Mouse (Mus musculus): Measurements from ENCODE around the gene Zfp777. TPM values are rescaled to one million over a fixed set of nuclear protein-coding genes. Genes with fewer than 3 reads are reported as not detected.

Zfp777 gene
- polyA plus RNA-seq (2015; fragmentation: Nextera tagmentation; extraction: Ambion mirVana) = 1.5 and 1.6 TPM in 2 replicates

DNA sequence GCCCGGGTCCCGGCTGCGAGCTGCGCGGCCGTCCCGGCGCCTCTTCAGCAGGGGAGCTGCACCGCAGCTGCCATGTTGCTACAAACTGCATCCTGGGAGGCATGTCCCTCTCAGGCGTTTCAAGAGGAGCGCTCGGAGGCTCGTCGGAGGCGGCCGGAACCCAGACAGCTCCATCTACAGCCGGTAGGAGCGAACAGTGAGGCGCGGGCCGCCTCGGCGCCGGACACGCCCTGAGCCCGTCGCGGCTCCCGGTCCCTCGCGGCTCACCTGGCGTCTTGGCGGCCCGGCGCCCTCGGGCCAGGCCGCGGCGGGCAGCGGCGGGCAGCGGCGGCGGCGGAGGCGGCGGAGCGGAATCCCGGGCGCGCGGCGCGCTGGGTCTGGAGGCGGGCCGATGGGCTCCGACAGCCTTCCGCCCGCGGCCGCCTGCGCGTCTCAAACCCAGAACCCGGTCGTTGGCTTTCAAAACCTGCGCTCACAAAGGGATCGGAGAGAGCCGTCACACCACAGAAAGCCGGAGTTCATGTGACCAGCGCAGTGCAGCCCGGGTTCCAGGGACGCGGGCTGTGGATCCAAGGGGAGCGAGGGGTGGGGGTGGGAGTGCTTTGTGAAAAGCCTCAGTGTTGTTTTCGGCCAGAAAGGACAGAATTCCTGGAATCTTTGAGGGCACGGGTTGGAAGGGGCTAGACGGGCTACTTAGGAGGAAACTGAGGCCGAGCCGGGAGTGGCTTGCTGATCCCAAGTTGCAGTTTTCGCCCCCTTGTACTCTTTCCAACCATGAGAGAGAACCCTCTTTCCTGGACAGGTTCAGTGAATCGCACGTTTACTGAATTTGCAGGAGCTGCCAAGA, at the start of gene Zfp777:
TSS of gene Zfp777 (minus strand) at position 486 of the 847 bp plus-strand sequence.
- H3K27ac ChIP-seq (ENCODE audit: low read length) = peak within 1 kb of the TSS; percentile 76
- H3K4me3 ChIP-seq (ENCODE audit: low read depth, low read length) = peak within 1 kb of the TSS; percentile 77
- under 1% methylated on average over 75 of the region's 82 CpGs for WGBS (ENCODE audit: insufficient replicate concordance)
- H3K4me2 ChIP-seq (ENCODE audit: low read depth, low read length) = peak within 1 kb of the TSS; percentile 81
- ATAC-seq (ENCODE audit: low read depth) = peak; percentile 85
- 0 out of 2 replicates have a peak, but pooled peaks cover under 1% of the 10 kb centered on the region for H3K36me3 ChIP-seq (ENCODE audit: control insufficient read depth, insufficient read depth)
- H3K27me3 ChIP-seq (ENCODE audit: control insufficient read depth, insufficient read depth, low read depth, low read length) = peaks cover 12% of the 10 kb centered on the region
- H3K9ac ChIP-seq (ENCODE audit: low read depth, low read length) = peak within 1 kb of the TSS; percentile 77
- no peaks in the 10 kb centered on the region for H3K9me3 ChIP-seq (replicated peaks; ENCODE audit: control insufficient read depth, low read length)
- H3K4me1 ChIP-seq (ENCODE audit: control insufficient read depth, low read depth, low read length) = peaks cover 9% of the 10 kb centered on the region

DNA sequence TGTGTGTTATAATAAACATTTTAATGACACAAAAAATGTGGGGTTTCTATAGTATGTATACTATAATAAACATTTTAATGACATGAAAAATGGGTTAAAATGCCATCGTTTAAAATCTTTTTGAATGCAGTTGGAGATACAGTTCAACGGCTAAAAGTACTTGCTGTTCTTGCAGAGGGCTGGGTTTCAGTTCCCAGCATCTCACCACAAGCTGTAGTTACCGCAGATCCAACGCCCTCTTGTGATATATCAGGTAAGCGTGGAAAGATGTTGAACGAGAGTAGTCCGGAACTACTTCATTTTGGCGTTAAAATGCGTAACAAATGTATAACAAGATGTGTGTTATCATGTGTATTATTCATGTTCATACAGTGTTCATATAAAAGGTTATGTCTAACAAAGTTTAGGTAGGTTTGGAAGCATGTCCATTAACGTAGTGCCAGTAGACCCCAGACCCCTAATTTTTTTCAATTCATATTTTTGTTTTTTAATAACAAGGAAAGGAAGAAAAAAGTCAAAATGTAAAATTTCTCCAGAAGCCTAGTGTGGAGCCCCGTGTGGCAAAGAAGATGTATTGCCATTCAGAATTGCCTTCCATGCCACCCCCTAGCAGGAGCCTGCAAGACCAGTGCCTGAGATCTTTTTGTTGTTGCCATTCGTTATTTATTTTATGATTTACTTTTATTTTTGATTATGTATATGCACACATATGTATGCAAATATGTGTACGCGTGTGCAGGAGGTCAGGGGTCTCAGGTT, 38.4 kb upstream of the Zfp777 start:
- 24% methylated on average over 14 of the region's 14 CpGs for WGBS (ENCODE audit: insufficient replicate concordance)
- peak overlapping the region; percentile 78 for H3K4me3 ChIP-seq (ENCODE audit: low read depth, low read length)
- no peak for ATAC-seq (ENCODE audit: low read depth)
- H3K9me3 ChIP-seq (replicated peaks; ENCODE audit: control insufficient read depth, low read length) = no peaks in the 10 kb centered on the region
- no peaks in the 10 kb centered on the region for H3K27me3 ChIP-seq (ENCODE audit: control insufficient read depth, insufficient read depth, low read depth, low read length)
- no peak overlapping the region; the same call in 1 of the 2 replicates for H3K9ac ChIP-seq (ENCODE audit: low read depth, low read length)
- no peak overlapping the region for H3K27ac ChIP-seq (ENCODE audit: low read length)
- peak overlapping the region; percentile 90 for H3K4me2 ChIP-seq (ENCODE audit: low read depth, low read length)
- H3K36me3 ChIP-seq (ENCODE audit: control insufficient read depth, insufficient read depth) = peaks cover 4% of the 10 kb centered on the region
- peaks cover 23% of the 10 kb centered on the region for H3K4me1 ChIP-seq (ENCODE audit: control insufficient read depth, low read depth, low read length)

DNA sequence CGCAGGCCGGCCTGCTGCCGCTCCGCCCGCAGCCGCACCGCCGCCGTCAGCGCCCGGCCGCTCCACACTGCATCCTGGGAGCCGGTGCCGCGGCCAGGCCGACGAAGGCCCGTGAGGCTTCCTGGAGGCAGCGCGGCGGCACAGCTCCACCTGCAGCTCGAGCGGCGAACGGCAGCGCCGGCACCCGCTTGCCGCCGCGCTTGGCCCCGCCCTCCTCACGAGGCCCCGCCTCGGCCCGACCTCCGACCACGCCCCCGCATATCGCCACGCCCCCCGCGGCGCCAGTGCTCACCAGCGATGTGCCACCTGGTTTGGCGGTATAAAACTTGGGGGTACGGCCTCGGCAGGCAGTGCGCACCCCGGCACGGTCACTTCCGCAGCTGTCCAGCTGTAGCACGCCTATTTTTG, 37.8 kb upstream of the Zfp777 start, which contains the start of gene Zfp746:
TSS of gene Zfp746 (minus strand) at position 123 of the 408 bp plus-strand sequence.
- Histone ChIP-seq H3K27me3 (ENCODE audit: control insufficient read depth, insufficient read depth, low read depth, low read length) (no peaks in the 10 kb centered on the region), H3K36me3 (ENCODE audit: control insufficient read depth, insufficient read depth) (peaks cover 11% of the 10 kb centered on the region), H3K9ac (ENCODE audit: low read depth, low read length) (peak within 1 kb of the TSS; percentile 88), H3K4me3 (ENCODE audit: low read depth, low read length) (peak within 1 kb of the TSS; percentile 78), H3K27ac (ENCODE audit: low read length) (peak within 1 kb of the TSS; percentile 87), H3K4me1 (ENCODE audit: control insufficient read depth, low read depth, low read length) (peaks cover 23% of the 10 kb centered on the region), H3K4me2 (ENCODE audit: low read depth, low read length) (peak within 1 kb of the TSS; percentile 90), H3K9me3 (replicated peaks; ENCODE audit: control insufficient read depth, low read length) (no peaks in the 10 kb centered on the region)
- under 1% methylated on average over 45 of the region's 53 CpGs for WGBS (ENCODE audit: insufficient replicate concordance)
- peak; percentile 89 for ATAC-seq (ENCODE audit: low read depth)

DNA sequence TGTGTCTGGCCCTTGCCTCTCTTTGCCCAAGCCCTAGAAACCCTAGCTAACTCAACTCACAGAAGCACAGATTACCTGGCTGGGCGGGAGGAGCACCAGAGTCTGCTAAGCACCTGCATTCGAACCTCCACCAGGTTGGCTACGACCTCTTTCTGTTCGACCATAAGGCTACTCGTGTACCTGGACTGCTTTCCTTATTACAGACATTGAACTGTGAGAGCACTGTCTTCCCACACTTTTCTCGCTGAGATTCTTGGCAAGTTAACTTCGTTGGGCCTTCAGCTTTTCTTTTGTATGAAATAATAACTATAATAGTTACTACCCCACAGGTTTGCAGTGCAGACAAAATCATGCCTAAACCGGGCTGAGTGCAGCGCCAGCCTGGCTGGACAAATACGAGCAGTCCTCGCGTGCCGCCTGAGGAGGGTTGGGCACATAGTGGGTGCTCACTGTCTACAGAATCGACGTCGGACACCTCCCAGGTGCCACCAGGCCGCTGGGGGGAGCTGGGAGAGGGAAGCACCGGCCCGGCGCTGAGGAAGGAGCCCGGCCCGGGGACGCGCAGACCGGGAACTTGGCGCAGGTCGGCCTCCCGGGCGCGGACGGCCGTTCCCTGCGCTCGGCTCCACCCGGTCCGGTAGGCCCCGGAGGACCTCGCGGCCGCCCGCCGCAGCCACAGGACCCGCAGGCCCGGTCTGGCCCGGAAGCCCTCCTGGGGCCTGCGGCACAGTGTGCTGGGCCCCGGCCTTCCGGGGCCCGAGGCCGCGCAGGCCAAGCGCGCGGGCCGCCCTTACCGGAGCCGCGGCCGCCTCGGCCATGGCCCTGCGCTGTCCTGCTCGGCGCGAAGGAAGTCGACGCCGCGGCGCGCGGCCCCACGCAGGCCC, 37.1 kb upstream of the Zfp777 start:
- ATAC-seq (ENCODE audit: low read depth) = peak; percentile 84
- Histone ChIP-seq H3K27me3 (ENCODE audit: control insufficient read depth, insufficient read depth, low read depth, low read length) (no peaks in the 10 kb centered on the region), H3K4me1 (ENCODE audit: control insufficient read depth, low read depth, low read length) (peaks cover 23% of the 10 kb centered on the region), H3K36me3 (ENCODE audit: control insufficient read depth, insufficient read depth) (peaks cover 12% of the 10 kb centered on the region), H3K4me3 (ENCODE audit: low read depth, low read length) (peak overlapping the region; percentile 78), H3K9me3 (replicated peaks; ENCODE audit: control insufficient read depth, low read length) (no peaks in the 10 kb centered on the region), H3K9ac (ENCODE audit: low read depth, low read length) (peak overlapping the region; percentile 88), H3K4me2 (ENCODE audit: low read depth, low read length) (peak overlapping the region; percentile 90), H3K27ac (ENCODE audit: low read length) (peak overlapping the region; percentile 87)
- 2% methylated on average over 72 of the region's 72 CpGs for WGBS (ENCODE audit: insufficient replicate concordance)

DNA sequence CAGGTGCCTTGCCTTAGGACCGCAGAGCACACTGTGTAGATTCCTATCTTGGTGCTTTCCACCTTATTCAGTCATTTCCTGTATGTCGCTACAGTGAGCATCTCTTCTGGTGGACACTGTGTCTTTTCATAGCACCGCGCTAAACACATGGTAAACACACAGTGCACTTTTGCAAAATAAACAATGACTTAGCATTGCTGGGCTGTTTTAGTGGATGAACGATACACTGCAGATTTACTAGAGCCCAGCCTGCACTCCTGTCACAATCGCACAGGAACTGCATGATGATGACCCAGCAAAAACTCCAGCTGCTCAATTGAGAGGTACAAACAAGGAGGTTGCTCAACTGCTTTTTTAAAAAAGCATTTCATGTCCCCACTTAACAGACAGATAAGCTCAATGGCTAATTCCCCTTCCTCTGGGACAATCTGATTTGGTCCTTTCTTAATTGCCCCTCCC, 35.1 kb upstream of the Zfp777 start:
- no peak for ATAC-seq (ENCODE audit: low read depth)
- Histone ChIP-seq H3K36me3 (ENCODE audit: control insufficient read depth, insufficient read depth) (peaks cover 15% of the 10 kb centered on the region), H3K4me1 (ENCODE audit: control insufficient read depth, low read depth, low read length) (peaks cover 23% of the 10 kb centered on the region), H3K4me3 (ENCODE audit: low read depth, low read length) (no peak overlapping the region), H3K9ac (ENCODE audit: low read depth, low read length) (no peak overlapping the region), H3K27ac (ENCODE audit: low read length) (no peak overlapping the region), H3K4me2 (ENCODE audit: low read depth, low read length) (no peak overlapping the region), H3K27me3 (ENCODE audit: control insufficient read depth, insufficient read depth, low read depth, low read length) (no peaks in the 10 kb centered on the region), H3K9me3 (replicated peaks; ENCODE audit: control insufficient read depth, low read length) (no peaks in the 10 kb centered on the region)
- 59% methylated on average over 6 of the region's 6 CpGs for WGBS (ENCODE audit: insufficient replicate concordance)

DNA sequence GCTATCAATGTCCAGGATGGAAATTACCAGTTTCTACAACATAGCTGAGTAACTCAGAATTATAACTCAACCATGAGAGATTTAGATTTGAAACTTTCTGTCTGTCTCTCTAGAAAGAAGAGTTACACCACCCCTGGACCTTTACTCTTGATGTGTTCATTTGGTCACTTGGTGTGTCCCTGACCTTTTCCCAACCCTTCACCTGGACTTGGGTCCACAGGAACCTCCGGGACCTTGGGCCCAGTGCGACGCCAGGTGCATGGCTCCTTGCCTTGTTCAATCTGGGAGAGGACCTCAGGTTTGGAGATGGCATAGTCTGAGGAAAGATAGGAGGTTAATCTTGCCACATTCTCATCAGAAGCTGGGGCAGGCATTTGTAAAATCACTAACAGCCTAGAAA, 33.2 kb upstream of the Zfp777 start:
- H3K4me2 ChIP-seq (ENCODE audit: low read depth, low read length) = no peak overlapping the region
- peaks cover 23% of the 10 kb centered on the region for H3K4me1 ChIP-seq (ENCODE audit: control insufficient read depth, low read depth, low read length)
- no peaks in the 10 kb centered on the region for H3K9me3 ChIP-seq (replicated peaks; ENCODE audit: control insufficient read depth, low read length)
- no peaks in the 10 kb centered on the region for H3K27me3 ChIP-seq (ENCODE audit: control insufficient read depth, insufficient read depth, low read depth, low read length)
- H3K4me3 ChIP-seq (ENCODE audit: low read depth, low read length) = no peak overlapping the region
- peaks cover 21% of the 10 kb centered on the region for H3K36me3 ChIP-seq (ENCODE audit: control insufficient read depth, insufficient read depth)
- 80% methylated on average over 3 of the region's 3 CpGs for WGBS (ENCODE audit: insufficient replicate concordance)
- no peak overlapping the region for H3K27ac ChIP-seq (ENCODE audit: low read length)
- H3K9ac ChIP-seq (ENCODE audit: low read depth, low read length) = no peak overlapping the region
- no peak for ATAC-seq (ENCODE audit: low read depth)

DNA sequence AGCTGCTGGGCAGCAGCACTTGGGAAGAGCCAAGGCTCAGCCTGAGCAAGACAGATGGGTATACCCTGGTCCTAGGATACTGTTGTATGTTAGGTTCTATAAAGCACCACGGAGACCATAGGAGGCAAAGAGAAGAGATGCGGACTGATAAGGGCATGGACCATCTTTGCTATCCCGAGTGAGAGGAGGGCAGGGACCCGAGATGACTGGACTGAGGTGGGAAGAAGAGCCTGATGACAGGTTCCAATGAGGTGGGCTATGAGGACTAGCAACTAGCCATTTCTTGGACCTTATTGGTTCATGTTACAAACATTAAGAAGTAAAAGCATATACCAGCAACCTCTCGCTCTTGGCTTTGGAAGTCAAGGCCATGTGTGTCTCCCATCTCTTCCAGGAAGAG, 32.3 kb upstream of the Zfp777 start:
- 81% methylated on average over 5 of the region's 5 CpGs for WGBS (ENCODE audit: insufficient replicate concordance)
- peaks cover 24% of the 10 kb centered on the region for H3K36me3 ChIP-seq (ENCODE audit: control insufficient read depth, insufficient read depth)
- peaks cover 21% of the 10 kb centered on the region for H3K4me1 ChIP-seq (ENCODE audit: control insufficient read depth, low read depth, low read length)

DNA sequence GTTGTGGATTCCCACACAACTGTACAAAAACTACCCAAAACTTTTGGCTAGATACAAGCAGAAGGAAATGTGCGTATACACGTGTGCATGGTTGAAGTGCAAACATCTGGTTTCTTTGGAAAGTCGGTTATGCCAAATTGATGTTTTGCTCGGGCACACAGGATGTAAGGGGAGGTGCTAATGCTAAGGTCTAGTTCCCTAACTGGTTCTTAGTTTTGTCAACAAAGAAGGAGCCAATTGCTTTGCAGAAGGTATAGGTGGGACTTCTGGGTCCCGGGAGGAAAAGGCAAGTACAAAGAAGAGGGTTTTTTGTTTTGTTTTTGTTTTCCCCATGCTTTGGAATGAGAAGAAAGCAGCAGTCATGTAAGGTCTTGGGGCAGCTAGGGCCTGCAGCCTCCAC, 24.6 kb upstream of the Zfp777 start:
- 30% methylated on average over 5 of the region's 5 CpGs for WGBS (ENCODE audit: insufficient replicate concordance)
- ATAC-seq (ENCODE audit: low read depth) = no peak
- Histone ChIP-seq H3K9me3 (replicated peaks; ENCODE audit: control insufficient read depth, low read length) (no peaks in the 10 kb centered on the region), H3K27ac (ENCODE audit: low read length) (no peak overlapping the region), H3K4me1 (ENCODE audit: control insufficient read depth, low read depth, low read length) (no peaks in the 10 kb centered on the region), H3K27me3 (ENCODE audit: control insufficient read depth, insufficient read depth, low read depth, low read length) (no peaks in the 10 kb centered on the region), H3K36me3 (ENCODE audit: control insufficient read depth, insufficient read depth) (peaks cover 8% of the 10 kb centered on the region; the same call in 1 of the 2 replicates), H3K4me3 (ENCODE audit: low read depth, low read length) (no peak overlapping the region), H3K4me2 (ENCODE audit: low read depth, low read length) (no peak overlapping the region), H3K9ac (ENCODE audit: low read depth, low read length) (no peak overlapping the region)

More for the DNA sequence above, 32.3 kb upstream of the Zfp777 start:
- Histone ChIP-seq H3K9ac (ENCODE audit: low read depth, low read length) (no peak overlapping the region), H3K27ac (ENCODE audit: low read length) (no peak overlapping the region), H3K9me3 (replicated peaks; ENCODE audit: control insufficient read depth, low read length) (no peaks in the 10 kb centered on the region), H3K4me3 (ENCODE audit: low read depth, low read length) (no peak overlapping the region), H3K27me3 (ENCODE audit: control insufficient read depth, insufficient read depth, low read depth, low read length) (no peaks in the 10 kb centered on the region), H3K4me2 (ENCODE audit: low read depth, low read length) (no peak overlapping the region)
- no peak for ATAC-seq (ENCODE audit: low read depth)

Data from liver, embryonic 16.5 days (tissue).